13 mouse cellular contexts compared by ENCODE assay signal in the genomic region with DNA sequence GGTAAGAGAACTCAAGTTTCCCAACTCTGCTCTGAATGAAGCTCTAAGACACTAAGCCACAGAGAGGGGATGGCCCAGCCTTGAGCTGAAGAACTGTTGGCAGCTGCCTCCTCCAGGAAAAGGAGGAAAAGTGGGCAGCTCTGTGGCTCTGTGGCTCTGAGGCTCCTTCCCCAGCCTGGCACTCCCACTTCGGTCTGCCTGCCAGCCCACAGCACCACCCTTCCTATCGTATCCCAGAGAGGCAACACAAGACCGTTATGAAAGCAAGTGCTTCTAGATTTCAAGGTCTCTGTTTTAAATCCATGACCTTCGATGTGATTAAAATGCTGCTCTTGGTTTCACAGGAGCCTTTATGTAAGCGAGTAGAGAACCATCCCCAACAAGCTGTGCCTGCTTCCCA. TPM values are rescaled to one million over a fixed set of nuclear protein-coding genes. Genes with fewer than 3 reads are reported as not detected.
"Had no signal": no experiment of that assay in that cellular context is flagged by ENCODE, and none has a peak within 500 bp of the region (broad histone marks: within the 10 kb centered on the region; RNA-seq: fewer than 3 reads in every experiment).

No protein-coding gene starts in this region.

- DNase-seq: kidney, adult 2 months; kidney, postnatal 25 days; liver, embryonic 13.5 days; lung, adult 2 months; lung, postnatal 14 days; lung, postnatal 4 days; midbrain, embryonic 14.5 days; right cerebral cortex, postnatal 14 days; spleen, adult 18-20 months; thymus, postnatal 25 days had no signal

- ATAC-seq: intestine, postnatal 0 days had no signal

RNA-seq across cellular contexts. Expression of a gene that starts 53.5 kb away (rescaled TPM):
- total RNA-seq: megakaryocyte progenitor cell, adult 5-6 weeks; megakaryocyte-erythroid progenitor cell, adult 5-6 weeks had no signal

RNA-seq across cellular contexts. Expression of a gene that starts 57.4 kb away (rescaled TPM):
- total RNA-seq: megakaryocyte progenitor cell, adult 5-6 weeks; megakaryocyte-erythroid progenitor cell, adult 5-6 weeks had no signal
